Mouse (Mus musculus) ES-E14 (cell line): ENCODE data around the gene Scrt2. TPM values are rescaled to one million over a fixed set of nuclear protein-coding genes. Genes with fewer than 3 reads are reported as not detected.
A peak's percentile ranks its signal among the peaks of the same experiment; 100 is the strongest.

Experiments
- DNase-seq: peaks from one replicate; pipeline ENCODE4 v3.0.0-alpha.2; 2013; ENCODE audit warnings: low read depth, low spot score
- H3K27ac ChIP-seq: 2 replicates; pipeline ENCODE4 v1.5.1; 2012; ENCODE audit warnings: low read depth, mild to moderate bottlenecking, low read length, moderate library complexity, mixed read lengths; ENCODE audit not compliant: poor library complexity, insufficient read depth, severe bottlenecking
- H3K36me3 ChIP-seq: 2 replicates; pipeline ENCODE4 v1.6.1; 2012; ENCODE audit warnings: mild to moderate bottlenecking, low read length, moderate library complexity, mixed read lengths; ENCODE audit not compliant: control insufficient read depth, poor library complexity, insufficient read depth, severe bottlenecking
- H3K4me1 ChIP-seq, 2 experiments: fragments of 150-350 bp in 1 of 2; sonication (generic) in 1 of 2; 2 replicates each; pipeline ENCODE4 v1.6.1; 2012; ENCODE audit warnings: low read length in 2 of 2, mild to moderate bottlenecking in 1 of 2, mixed read lengths in 1 of 2; ENCODE audit not compliant: control insufficient read depth in 2 of 2, insufficient read depth in 2 of 2, poor library complexity in 1 of 2
- H3K4me3 ChIP-seq, 2 experiments: fragments of 150-350 bp in 1 of 2; sonication (generic) in 1 of 2; 2 replicates each; pipeline ENCODE4 v1.5.1; 2012; ENCODE audit warnings: low read length in 2 of 2, low read depth in 1 of 2, mild to moderate bottlenecking in 1 of 2, mixed read lengths in 1 of 2; ENCODE audit not compliant: insufficient read depth in 1 of 2, poor library complexity in 1 of 2, severe bottlenecking in 1 of 2
- H3K9ac ChIP-seq: 2 replicates; pipeline ENCODE4 v1.6.1; 2012; ENCODE audit warnings: low read depth, mild to moderate bottlenecking, low read length, mixed read lengths; ENCODE audit not compliant: poor library complexity, insufficient read depth, severe bottlenecking
- H3K9me3 ChIP-seq: fragments of 150-350 bp; sonication (generic); 2 replicates; pipeline ENCODE4 v1.6.1; 2012; ENCODE audit warnings: low read depth, mild to moderate bottlenecking, low read length; ENCODE audit not compliant: control insufficient read depth, insufficient read depth
- CHD2 ChIP-seq: IDR thresholded peaks from 2 replicates; pipeline ENCODE4 v1.6.1; 2014; ENCODE audit warnings: mild to moderate bottlenecking, low read depth, low read length, inconsistent platforms
- HCFC1 ChIP-seq: IDR thresholded peaks from 2 replicates; pipeline ENCODE4 v1.6.1; 2012; ENCODE audit warnings: low read length, inconsistent platforms, borderline replicate concordance; ENCODE audit not compliant: insufficient read depth
- MAFK ChIP-seq: IDR thresholded peaks from 2 replicates; pipeline ENCODE4 v1.6.1; 2014; ENCODE audit warnings: mild to moderate bottlenecking, low read depth, low read length, inconsistent platforms; ENCODE audit not compliant: insufficient read depth
- ZC3H11A ChIP-seq: IDR thresholded peaks from 2 replicates; pipeline ENCODE4 v1.6.1; 2012; ENCODE audit warnings: low read depth, mild to moderate bottlenecking, inconsistent platforms, low read length, borderline replicate concordance
- ZNF384 ChIP-seq: IDR thresholded peaks from 2 replicates; pipeline ENCODE4 v1.6.1; 2012; ENCODE audit warnings: low read depth, low read length, inconsistent platforms
- in situ Hi-C, 2 experiments: fragments of 600-800 bp; cut with MboI; formaldehyde crosslinking; loops; one replicate each; pipeline ENCODE4 v1.15.1; 2025; ENCODE audit warnings: low sequenced_read_pairs in 2 of 2, inconsistent platforms in 1 of 2; ENCODE audit not compliant: unreplicated experiment in 2 of 2
- total RNA-seq: library from RNA; depleted of rRNA; stranded (reverse); fragments of 300-350 nt; gene quantifications from 2 replicates; pipeline ENCODE4 v1.2.3, GENCODE M21; 2012

Gene Scrt2
- total RNA-seq, 1 experiment, result 0.04 TPM

DNA sequence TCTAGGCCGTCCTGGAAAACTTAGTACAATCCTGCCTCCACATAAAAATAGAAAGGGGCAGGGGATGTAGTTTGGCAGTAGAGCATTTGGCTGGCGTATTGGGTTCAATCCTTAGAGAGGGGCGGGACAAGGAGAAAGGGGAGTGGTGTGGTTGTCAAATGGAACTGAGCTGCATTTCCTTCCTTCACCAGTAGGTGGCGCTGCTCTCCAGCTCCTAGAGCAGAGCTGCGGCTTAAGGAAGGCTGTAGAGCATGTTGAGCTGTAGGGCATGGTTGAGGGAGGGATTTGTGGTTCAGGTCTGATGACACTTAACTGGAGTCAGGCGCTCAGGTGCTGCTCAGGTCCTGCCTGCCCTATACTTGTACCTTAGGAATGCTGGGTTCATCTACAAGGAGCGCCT lies 30.6 kb downstream of the Scrt2 start:
- in situ Hi-C loops, result no loop called here

DNA sequence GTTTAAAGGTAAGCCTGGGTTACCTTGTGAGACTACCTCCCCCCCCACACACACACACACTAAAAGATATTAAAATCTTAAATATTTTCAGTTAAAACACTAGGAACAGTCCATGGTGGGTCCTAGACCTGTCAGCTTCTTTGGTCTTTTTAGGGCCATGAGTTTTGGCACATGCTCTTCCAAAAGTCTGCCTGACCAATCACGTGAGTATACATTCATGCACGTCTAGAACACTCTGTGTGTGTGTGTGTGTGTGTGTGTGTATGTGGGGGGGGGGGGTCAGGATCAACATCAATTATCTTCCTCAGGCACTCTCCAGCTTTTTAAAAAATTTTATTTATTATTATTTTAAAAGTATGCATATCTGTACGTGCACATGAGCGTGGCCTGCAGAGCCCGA lies 31.2 kb downstream of the Scrt2 start:
- Histone ChIP-seq H3K36me3 (peaks cover 19% of the 10 kb centered on the region), H3K27ac (no peak overlapping the region), H3K9ac (no peak overlapping the region; the same call in 1 of the 2 replicates), H3K4me3 (no peak overlapping the region), H3K4me1 (peaks cover 5 to 25% of the 10 kb centered on the region in 2 experiments), H3K9me3 (no peaks in the 10 kb centered on the region)
- TF ChIP-seq HCFC1, result no peak
- TF ChIP-seq CHD2, result no peak
- no peak for TF ChIP-seq ZNF384
- TF ChIP-seq MAFK, result no peak
- TF ChIP-seq ZC3H11A, result no peak
- in situ Hi-C loops, result no loop called here
- DNase-seq, result no peak

More for the DNA sequence above, 30.6 kb downstream of the Scrt2 start:
- H3K9ac ChIP-seq, result no peak overlapping the region; the same call in 1 of the 2 replicates
- no peak overlapping the region for H3K4me3 ChIP-seq
- TF ChIP-seq CHD2, result no peak
- TF ChIP-seq HCFC1, result 0 out of 2 replicates have a peak, but pooled peaks have one; percentile 60
- TF ChIP-seq ZC3H11A, result peak; percentile 90
- TF ChIP-seq ZNF384, result no peak
- H3K27ac ChIP-seq, result no peak overlapping the region
- H3K36me3 ChIP-seq, result peaks cover 21% of the 10 kb centered on the region
- H3K4me1 ChIP-seq, result peaks cover 5 to 25% of the 10 kb centered on the region in 2 experiments
- H3K9me3 ChIP-seq, result no peaks in the 10 kb centered on the region
- DNase-seq, result peak; percentile 97

GRCm38 (mm10) chr2:152112970-152113369 lies 31.6 kb downstream of the Scrt2 start:
- H3K4me1 ChIP-seq, result peaks cover 5 to 25% of the 10 kb centered on the region in 2 experiments
- TF ChIP-seq ZC3H11A (no peak), HCFC1 (no peak), MAFK (no peak), ZNF384 (no peak), CHD2 (no peak)
- no peak for DNase-seq
- H3K9me3 ChIP-seq, result no peaks in the 10 kb centered on the region
- H3K36me3 ChIP-seq, result peaks cover 15% of the 10 kb centered on the region
- in situ Hi-C loops, result no loop called here
- no peak overlapping the region for H3K4me3 ChIP-seq
- H3K9ac ChIP-seq, result peak overlapping the region; percentile 42; the same call in 1 of the 2 replicates
- H3K27ac ChIP-seq, result no peak overlapping the region

DNA sequence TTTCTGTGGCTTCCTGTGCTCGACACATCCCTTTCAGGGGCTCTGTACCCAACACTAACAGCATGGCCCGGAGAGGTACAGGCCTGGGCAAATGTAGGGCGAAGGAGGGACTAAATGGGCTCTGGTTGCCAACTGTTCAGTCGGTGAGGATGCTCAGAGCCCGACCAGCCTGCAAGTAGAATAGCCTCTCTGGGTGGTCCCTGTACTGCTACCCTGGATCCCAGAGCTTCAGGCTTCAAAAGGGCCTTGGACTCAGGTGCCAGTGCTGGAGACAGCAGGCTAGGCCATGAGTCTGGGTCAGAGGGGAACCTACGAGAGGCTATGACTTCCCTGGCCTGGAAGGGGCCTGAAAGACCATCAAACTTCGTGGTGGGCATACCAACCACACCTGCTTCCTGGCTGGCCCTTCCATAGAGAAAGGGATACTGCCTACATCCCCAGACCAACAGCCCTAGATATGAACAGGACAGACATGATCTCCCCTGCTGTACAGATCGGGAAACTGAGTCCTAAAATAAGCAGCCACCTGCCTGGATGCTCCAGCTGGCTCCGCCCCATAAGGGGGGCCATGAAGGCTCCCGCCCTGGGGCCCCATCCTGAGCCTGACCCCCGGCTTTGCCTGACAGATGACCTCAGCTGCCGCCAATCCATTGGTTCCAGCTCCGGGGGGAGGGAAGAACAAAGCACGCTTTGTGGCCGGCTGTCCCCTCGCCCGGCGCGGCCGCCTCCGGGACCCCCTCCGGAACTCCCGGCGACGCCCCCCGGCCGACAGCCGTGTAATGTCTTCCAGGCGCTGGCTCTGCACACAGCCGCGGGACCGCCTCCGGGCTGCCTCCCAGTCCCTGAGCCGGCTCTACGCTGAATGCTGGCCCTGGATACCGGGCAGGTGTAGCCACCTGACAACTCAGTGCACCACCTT lies 33.0 kb downstream of the Scrt2 start:
- Histone ChIP-seq H3K27ac (no peak overlapping the region; the same call in 1 of the 2 replicates), H3K9ac (peak overlapping the region; percentile 37; the same call in 1 of the 2 replicates), H3K4me3 (peak overlapping the region; percentile 18 to 40), H3K4me1 (peaks cover 5 to 25% of the 10 kb centered on the region in 2 experiments), H3K9me3 (no peaks in the 10 kb centered on the region), H3K36me3 (peaks cover 3% of the 10 kb centered on the region)
- in situ Hi-C loops, result no loop called here
- TF ChIP-seq ZNF384 (no peak), CHD2 (no peak), HCFC1 (no peak), MAFK (no peak), ZC3H11A (no peak)
- no peak for DNase-seq
